Mouse (Mus musculus) gastrocnemius, postnatal 10 days (tissue): ENCODE results near the gene Gm20388. TPM values are rescaled to one million over a fixed set of nuclear protein-coding genes. Genes with fewer than 3 reads are reported as not detected.
A peak's percentile ranks its signal among the peaks of the same experiment; 100 is the strongest.
"Not testable (repeated sequence)": the region's sequence is repeated elsewhere in the genome, so short reads cannot be mapped to it uniquely, and the experiment has no call there.

ENCODE experiments used
- DNase-seq: peaks from one replicate; pipeline ENCODE4 v3.0.0; 2021; ENCODE audit warnings: mixed read lengths
- total RNA-seq, 2 experiments: library from RNA; stranded (reverse); gene quantifications; 2 replicates each; pipeline ENCODE4 v1.2.3; 2021

The Gm20388 gene
- total RNA-seq, 2 experiments from 2014 or later: 2.9 to 6.0 TPM

GRCm38 (mm10) chr8:122561199-122561598, 2650.6 kb downstream of the Gm20388 start:
- DNase-seq: no peak

- DNase-seq: no peak
Measured at GRCm38 (mm10) chr8:122564363-122565352, 2654.0 kb downstream of the Gm20388 start.

GRCm38 (mm10) chr8:122566766-122567165, 2656.1 kb downstream of the Gm20388 start:
- DNase-seq: no peak

- peak; percentile 93 for DNase-seq
Measured at GRCm38 (mm10) chr8:122567361-122568108, 2656.9 kb downstream of the Gm20388 start, which contains the start of gene Cdt1. Gene Cdt1 (plus strand): TSS chr8:122568015.

GRCm38 (mm10) chr8:122568109-122568504, 2657.5 kb downstream of the Gm20388 start:
- DNase-seq: no peak

- no peak for DNase-seq
Measured at GRCm38 (mm10) chr8:122568881-122569309, 2658.3 kb downstream of the Gm20388 start.

GRCm38 (mm10) chr8:122569329-122569728, 2658.7 kb downstream of the Gm20388 start:
- DNase-seq: no peak

- no peak for DNase-seq
Measured at GRCm38 (mm10) chr8:122569996-122570395, 2659.4 kb downstream of the Gm20388 start.

GRCm38 (mm10) chr8:122571153-122571552, 2660.5 kb downstream of the Gm20388 start:
- DNase-seq: no peak

GRCm38 (mm10) chr8:122571750-122572267, 2661.2 kb downstream of the Gm20388 start:
- no peak for DNase-seq

- no peak for DNase-seq
Measured at GRCm38 (mm10) chr8:122572751-122573150, 2662.1 kb downstream of the Gm20388 start.

- not testable (repeated sequence) for DNase-seq
Measured at GRCm38 (mm10) chr8:122573176-122573575, 2662.5 kb downstream of the Gm20388 start.

GRCm38 (mm10) chr8:122573577-122573976, 2662.9 kb downstream of the Gm20388 start:
- DNase-seq: no peak

- DNase-seq: no peak
Measured at GRCm38 (mm10) chr8:122574264-122574663, 2663.6 kb downstream of the Gm20388 start.

- no peak for DNase-seq
Measured at GRCm38 (mm10) chr8:122574667-122575251, 2664.1 kb downstream of the Gm20388 start.

GRCm38 (mm10) chr8:122575286-122575685, 2664.6 kb downstream of the Gm20388 start:
- no peak for DNase-seq

GRCm38 (mm10) chr8:122575735-122576647, 2665.3 kb downstream of the Gm20388 start:
- DNase-seq: no peak

- peak; percentile 86 for DNase-seq
Measured at GRCm38 (mm10) chr8:122576648-122577022, 2666.0 kb downstream of the Gm20388 start, which contains the start of gene Aprt. Gene Aprt (minus strand): TSS chr8:122576909.

GRCm38 (mm10) chr8:122577116-122577515, 2666.5 kb downstream of the Gm20388 start:
- no peak for DNase-seq

GRCm38 (mm10) chr8:122579196-122579595, 2668.6 kb downstream of the Gm20388 start:
- DNase-seq: no peak

GRCm38 (mm10) chr8:122580926-122581325, 2670.3 kb downstream of the Gm20388 start:
- no peak for DNase-seq
